Mouse (Mus musculus) lung, postnatal 4 days (tissue): ENCODE measurements around the gene Gm40193.
A peak's percentile ranks its signal among the peaks of the same experiment; 100 is the strongest.

Experiments
- DNase-seq, 2 experiments: peaks; one replicate each; pipeline ENCODE4 v3.0.0; 2021

The Gm40193 gene

GRCm38 (mm10) chr11:70502018-70502417 lies 30.7 kb downstream of the Gm40193 start:
- DNase-seq, result no peak

GRCm38 (mm10) chr11:70500476-70500812 lies 32.3 kb downstream of the Gm40193 start:
- DNase-seq, result no peak

GRCm38 (mm10) chr11:70499566-70500475 lies 32.9 kb downstream of the Gm40193 start:
- peak; percentile 24 to 38 for DNase-seq

GRCm38 (mm10) chr11:70489684-70490083 lies 43.1 kb downstream of the Gm40193 start:
- DNase-seq, result peak in 1 of 2 experiments; percentile 31

GRCm38 (mm10) chr11:70489138-70489537 lies 43.6 kb downstream of the Gm40193 start:
- no peak for DNase-seq

- DNase-seq, result no peak
These were observed 44.9 kb downstream of the Gm40193 start for GRCm38 (mm10) chr11:70487816-70488215.

- no peak for DNase-seq
These were observed 47.2 kb downstream of the Gm40193 start for GRCm38 (mm10) chr11:70485498-70485897.
